Mouse (Mus musculus): ENCODE measurements around the gene Catsper4.

GRCm38 (mm10) chr4:134238279-134238651 lies 11.1 kb upstream of the Catsper4 start, which contains the start of gene Cnksr1:
- TF ChIP-seq CTCF (IDR thresholded peaks at IDR 0.05; ENCODE audit: extremely low read depth, insufficient read length, insufficient replicate concordance, low read depth, low read length) = no peak
- TF ChIP-seq POLR2A (IDR thresholded peaks at IDR 0.05; ENCODE audit: low read depth, low read length) = peak; percentile 67; the same call in 1 of the 2 replicates
